Mouse (Mus musculus) kidney, adult 18-20 months (tissue): Measurements from ENCODE around the gene Mfsd11.

ENCODE experiments used
- DNase-seq: peaks from one replicate; pipeline ENCODE4 v3.0.0; 2021

Mfsd11 gene

DNA sequence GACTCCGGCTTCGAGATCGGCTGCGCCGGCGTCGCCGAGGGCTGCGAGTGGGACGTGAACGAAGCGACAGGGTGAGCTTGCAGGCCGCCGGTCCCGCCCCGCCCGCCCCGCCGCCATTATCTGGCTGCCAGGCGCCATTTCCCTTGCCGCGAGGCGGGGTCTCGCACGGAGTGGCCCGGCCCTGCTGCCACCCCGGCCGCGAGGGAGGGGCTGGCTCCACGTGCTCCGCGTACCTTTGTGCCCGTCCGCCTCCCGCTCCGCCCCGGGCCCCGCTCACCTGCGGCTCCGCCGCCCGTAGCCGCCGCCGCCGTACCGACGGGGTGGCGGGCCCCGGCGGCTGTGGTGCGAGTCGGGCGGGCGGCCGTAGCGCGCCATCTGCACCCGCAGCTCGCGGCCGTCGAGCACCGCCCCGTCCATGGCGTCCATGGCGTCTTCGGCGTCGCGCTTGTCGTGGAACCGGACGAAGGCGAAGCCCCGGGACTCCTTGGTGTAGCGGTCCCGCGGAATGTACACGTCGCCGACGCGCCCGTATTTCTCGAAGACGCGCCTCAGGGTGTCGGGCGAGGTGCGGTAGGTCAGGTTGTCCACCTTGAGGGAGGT is at the start of gene Mfsd11:
Gene Mfsd11 (plus strand): TSS at position 150 of the 600 bp plus-strand sequence.
- peak; percentile 84 for DNase-seq

DNA sequence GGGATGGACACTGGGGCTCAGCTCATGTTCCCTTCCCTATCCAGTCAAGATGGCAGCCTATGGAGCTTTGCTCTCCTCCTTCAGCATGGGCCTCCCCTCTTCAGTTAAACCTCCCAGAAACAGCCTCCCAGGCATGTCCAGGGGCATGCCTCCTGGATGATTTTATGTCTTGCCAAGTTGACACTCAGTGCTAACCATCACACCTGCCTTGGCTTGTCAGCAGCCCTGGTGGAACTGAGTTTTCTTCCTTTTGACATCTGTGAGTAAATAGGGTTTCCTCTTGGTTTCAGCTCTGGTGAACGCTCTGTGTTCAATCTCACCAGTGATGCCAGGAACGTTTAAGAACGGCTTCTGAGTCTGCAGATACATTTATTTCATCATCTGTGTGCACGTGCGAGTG is 49.5 kb upstream of the Mfsd11 start:
- DNase-seq: no peak

DNA sequence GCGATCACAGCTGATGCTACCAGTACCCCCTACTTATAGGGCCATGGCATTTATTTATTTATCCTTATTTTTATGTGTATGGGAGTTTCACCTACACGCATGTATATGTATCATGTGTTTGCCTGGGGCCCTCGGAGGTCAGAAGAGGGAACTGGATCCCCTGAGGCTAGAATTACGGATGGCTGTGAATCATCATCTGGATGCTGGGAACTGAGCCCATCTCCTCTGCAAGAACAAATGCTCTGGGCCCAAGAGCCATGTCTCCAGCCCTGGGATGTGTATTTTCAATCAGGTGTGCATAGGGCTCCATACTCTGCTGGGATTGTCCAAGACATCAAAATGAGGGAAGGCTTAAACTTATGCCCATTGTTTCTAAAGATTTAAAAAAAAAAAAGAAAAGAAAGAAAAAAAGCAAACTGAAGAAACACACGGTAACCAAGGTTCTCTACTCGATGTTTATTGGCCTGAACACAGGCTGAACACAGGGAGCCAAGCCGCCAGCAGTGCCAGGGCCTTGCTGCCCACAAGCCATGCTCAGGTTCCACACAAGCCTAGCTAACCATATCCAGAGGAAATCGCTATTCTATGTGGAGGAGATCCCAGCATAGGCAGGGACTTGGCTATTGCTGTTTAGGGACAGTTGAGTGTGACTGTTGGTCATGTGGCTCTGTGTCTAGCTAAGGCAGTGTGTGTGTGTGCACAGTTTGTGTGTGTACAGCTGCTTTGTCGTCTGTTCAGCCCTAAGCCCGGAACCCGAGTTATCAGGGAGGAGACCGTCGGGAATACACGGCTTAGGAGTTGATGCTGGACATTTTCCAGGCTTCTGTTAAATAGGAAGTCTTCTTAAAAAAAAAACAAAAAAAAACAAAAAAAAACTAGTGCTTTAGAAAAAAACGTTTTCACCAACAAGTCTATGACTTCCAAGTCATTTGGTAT is 45.8 kb upstream of the Mfsd11 start:
- no peak for DNase-seq

DNA sequence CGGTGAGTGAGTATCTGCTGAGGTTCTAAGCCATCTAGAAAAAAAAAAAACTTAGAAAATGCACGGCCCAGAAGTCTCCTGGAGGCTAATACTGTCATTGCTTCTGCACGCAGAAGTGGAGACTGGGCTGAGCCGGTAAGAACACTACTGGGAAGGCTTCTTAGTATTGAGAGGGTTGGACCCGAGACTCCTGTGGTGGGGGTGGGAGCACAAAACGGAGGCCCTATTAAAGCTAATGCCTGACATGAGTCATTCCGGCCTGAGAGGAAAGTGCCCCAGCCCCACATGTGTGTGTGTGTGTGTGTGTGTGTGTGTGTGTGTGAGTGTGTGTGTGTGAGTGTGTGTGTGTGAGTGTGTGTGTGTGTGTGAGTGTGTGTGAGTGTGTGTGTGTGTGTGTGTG is 45.1 kb upstream of the Mfsd11 start:
- DNase-seq: no peak

DNA sequence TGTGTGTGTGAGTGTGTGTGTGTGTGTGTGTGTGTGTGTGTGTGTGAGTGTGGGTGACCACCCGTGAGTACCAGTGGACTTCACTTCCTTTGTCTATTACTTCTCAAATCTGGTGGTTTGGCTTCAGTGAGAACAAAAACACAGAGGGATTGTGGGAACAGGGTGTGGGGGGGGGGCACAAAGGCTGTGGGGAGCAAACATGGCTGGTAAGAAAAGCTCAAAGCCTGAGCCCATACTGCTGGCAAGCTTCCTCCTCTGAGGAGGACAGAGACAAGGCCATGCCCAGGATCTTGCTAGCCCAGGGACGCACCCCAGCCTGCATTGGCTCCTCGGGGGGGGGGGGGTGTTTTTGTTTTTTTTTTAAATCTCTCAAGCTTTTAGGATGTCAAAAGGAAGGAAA is 44.7 kb upstream of the Mfsd11 start:
- no peak for DNase-seq

DNA sequence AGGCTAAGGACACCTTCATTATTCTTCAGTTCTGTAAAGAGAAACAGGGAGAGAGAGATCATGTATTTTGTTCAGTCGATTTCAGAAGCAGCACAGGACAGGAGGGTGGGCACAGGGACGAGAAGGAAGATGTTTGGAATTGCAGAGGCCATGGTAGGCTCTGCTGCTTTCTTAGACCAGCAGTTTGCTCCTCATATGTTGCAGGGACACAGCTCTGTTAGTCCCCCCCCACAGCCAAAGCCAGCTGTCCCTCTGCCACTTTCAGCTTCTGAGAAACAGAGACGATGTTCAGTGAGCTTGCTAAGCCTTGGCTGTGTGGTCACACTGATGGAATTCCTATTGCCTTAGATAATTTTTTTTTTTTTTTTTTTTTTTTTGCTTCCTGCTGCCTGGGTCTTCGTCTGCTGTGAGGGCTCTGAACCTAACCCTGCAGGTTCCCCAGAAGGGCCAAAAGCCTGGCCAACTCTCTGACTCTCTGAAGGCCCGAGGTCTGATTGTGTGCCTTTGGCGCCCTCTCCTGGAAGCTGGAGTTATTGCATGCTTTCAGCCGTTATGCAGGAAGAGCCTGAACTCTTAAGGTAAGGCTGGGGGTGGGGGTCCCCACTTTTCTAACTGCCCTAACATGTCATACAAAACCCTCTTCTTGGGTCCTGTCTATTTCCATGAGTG is 44.2 kb upstream of the Mfsd11 start:
- peak; percentile 89 for DNase-seq

DNA sequence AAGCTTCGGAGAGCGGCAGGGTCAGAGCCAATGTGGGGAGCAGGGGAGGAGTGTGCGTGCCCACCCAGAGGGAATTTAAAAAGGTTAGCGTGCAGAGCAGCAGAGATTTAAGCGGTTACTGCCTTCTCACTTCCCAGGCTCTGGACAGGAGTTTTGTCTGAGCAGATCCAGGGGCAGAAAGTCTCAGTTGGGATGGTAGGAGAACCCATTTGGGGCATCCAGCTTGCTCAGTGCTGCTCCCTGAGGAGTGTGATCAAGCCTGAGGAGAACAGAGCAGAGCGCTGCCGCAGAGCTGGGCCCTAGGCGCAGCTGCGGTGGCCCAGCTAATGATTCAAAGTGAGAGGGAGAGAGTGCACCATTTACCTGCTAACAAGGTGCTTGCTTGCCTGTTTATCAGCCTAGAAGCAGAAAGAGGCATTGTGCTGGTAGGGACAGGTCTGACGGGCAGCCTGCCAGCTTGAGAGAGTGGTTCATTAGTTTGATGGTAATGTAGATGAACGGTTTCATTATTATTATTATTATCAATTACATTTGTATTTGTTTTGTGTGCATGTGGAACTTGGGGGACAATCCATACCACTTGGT is 43.3 kb upstream of the Mfsd11 start:
- DNase-seq: no peak

DNA sequence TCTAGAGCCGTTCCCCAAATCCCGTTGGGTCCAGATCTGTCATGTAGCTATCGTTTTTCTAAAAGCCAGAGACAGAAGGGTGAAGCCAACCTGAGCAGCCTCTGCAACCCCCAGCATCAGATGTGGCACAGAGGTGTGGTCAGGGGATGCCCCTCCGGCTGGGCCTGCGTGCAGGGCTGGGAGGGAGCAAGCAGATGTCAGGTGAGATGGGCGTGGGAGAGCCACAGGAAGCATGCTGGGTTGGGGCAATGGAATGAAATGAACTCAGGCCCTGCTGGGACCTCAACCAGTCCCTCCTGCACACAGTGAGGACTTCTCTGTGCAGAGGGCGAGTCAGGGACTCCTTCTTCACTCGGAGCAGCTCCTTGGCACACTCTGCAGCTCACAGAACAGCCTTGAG is 42.7 kb upstream of the Mfsd11 start:
- DNase-seq: no peak

DNA sequence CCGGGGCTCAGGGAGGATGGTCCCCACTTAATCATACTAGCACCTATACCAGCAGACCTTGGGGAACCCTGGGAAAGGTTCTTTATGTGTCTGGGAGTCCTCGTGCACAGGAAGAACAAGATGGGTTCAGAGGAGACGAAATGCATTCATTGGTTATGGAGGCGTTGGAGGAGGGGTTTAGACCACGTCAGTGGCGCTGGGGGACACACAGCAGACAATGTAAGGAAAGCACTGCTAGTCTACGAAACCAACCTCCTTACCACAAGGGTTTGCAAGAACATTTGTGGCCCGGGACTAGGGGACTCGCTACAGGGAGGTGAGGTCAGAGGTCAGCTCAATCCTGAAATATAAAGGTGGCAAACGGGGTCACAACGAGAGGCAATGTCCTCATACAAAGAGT is 41.7 kb upstream of the Mfsd11 start:
- no peak for DNase-seq

DNA sequence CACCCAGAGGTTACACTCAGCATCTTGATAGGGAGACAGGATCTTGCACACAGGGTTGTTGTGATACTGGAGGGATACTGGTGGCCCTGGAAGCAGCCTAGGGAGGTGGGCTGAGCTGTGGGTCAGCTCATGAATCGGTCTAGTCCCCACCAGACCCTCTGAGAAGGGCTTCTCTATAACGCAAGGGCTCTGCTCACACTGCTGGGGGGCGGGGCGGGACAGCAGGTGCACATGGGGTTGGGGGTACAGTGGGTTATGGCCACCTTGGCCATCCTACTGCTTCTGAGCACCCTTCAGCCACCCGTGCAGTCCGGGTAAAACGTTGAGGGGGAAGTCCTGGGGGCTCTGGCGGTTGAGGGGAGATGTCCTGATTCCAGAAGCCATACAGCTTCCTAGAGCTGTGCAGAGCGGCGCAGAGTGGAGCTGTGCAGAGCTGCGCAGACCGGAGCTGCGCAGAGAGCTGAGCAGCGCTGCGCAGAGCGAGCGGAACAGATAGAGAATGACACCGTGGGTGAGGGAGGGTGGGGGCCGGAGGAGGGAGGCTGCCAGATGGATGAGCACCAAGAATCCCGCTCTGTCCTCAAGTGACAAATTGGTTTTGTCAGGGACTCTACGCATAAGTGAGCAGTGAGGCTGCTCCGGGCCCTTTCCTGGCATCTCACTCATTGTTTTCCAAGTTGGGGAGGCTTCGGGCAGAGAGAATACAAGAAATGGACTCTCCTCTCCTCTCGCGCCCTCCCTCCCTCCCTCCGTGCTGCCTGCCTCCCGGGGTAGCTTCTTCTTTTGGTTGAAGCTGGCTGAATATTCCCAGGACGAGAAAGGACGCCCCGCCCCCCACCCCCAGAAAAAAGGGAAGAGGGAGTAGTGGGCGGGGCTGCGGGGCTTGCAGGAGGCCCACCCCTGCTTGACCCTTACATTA is 41.0 kb upstream of the Mfsd11 start:
- DNase-seq: peak; percentile 37

DNA sequence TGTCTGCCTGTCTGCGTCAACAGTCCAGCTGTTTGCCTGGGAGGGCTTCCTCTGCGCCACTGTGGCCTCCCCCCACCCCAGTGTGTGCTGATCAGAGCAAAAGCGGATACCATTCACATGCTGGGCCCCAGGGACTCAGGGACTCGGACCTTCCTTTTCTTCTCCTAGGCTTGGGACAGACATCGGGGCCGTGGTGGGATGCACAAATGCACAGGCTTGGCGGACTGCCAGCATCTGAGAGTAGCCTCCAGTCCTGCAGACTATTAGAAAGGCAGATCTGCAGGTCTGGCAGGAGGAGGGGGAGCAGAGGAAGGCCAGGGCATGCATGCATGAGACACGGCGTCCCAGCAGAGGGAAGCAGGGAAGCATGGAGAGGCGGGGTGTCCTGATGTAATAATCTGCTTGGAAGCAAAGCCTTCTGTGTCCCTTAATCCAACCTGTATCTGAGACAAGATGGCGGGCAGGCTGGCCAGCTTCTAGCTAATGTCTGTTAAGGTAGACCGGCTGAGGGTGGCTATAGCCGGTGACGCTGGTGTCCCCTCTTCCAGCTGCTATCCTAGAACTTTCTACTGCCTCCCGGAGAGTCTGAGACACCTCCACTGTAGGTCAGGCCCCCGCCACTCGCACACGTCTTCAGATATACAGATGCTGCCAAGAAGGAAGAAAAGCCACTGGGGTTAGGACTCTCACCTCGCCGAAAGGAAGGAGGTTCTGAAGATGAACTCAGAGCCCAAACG is 39.3 kb upstream of the Mfsd11 start:
- no peak for DNase-seq

DNA sequence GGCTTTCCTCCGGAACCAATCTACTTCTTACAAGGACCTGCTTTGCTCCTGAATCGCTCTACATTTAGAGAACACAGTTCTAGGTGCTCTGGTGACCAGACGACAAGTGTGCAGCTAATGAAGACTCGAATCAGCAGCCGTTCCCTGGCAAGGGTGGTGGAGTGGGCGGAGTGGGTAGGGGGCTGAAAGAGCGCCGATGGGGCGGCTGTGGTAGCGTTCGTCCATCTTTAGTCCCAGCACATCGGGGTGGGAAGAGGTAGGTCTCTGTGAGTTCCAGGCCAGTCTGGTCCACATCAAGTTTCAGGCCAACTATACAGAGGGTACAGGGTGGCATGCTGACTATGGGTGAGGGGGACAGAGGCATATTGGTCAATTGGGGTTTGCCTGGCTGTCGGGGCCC is 38.6 kb upstream of the Mfsd11 start:
- no peak for DNase-seq

DNA sequence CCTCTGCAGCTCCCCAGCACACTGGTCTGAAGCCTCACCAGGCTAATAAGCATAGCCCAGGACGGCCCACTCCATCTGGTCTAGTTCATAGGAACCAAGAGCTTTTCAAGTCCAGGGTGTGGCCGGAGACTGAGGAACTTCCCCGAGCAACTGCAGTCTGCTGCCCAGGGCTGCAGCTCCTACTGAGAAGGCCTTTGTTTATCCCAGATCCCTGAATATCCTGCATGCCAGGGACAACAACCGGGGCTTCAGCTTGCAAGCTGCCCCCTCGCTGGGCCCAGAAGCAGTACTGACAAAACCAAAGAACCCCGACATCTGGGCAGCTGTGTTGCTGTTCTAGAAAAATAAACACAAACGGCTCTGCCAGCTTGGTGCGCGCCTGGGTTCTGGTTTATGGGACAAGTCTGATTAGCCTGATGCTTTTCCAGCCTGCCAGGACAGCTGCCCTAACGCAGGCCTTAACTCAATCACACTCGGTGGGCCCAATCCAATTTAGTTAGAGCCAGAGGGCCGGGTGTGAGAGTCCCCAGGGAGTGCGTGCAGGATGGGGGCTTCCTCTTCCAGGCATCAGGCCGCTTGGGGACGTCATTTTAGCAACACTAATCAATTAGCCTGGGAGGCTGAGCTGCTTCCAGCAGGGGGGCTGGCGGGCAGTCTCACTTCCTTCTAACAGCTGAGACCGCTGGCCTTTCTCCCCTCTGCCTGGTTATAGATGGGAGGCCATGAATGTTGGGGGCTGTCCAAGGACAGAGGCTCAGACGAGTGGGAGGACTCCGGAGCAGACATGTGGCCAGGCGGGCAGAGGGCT is 38.0 kb upstream of the Mfsd11 start:
- DNase-seq: peak; percentile 43

DNA sequence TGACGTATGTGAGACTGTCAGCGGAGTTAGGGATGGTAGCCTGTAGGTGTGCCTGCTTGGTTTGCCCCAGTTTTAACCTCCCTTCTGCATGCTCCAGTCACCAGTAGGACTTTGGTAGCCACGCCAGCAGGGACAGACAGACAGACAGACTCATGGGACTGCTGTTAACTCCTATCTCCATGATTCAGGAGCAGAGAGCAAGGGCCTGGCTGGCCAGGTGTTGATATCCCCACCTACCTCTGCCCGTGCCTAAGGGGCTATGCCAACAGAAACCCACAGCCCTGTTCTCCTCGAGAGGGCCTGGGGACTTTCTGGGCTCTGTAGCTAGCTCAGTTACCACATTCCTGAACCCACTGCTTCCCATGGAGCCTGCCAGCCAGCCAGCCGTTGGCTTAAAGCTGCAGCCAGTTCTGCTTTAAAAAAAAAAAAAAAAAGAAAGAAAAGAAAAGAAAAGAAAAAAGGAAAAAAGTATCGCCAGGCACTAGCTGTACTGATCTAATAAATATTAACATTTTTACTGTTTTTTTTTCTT is 37.3 kb upstream of the Mfsd11 start:
- no peak for DNase-seq

DNA sequence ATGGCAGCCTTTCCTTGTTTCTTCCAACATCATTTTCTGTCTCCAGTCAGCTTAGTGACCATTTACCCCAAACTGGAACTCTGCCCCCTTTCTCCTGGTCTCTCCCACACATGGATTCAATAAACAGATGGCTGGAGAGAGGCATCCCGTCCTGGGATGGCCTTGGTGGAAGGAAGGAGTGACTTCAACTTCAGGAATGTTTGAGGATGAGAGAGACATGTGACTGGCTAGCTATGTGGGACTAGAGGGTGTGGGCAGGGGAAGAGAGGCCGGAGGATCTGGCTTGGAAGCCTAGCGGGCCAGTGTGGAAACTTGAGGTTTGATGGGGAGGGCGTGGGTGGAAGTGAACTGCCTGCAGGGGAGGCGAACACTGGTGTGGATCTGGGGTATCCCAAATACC is 35.5 kb upstream of the Mfsd11 start:
- no peak for DNase-seq

DNA sequence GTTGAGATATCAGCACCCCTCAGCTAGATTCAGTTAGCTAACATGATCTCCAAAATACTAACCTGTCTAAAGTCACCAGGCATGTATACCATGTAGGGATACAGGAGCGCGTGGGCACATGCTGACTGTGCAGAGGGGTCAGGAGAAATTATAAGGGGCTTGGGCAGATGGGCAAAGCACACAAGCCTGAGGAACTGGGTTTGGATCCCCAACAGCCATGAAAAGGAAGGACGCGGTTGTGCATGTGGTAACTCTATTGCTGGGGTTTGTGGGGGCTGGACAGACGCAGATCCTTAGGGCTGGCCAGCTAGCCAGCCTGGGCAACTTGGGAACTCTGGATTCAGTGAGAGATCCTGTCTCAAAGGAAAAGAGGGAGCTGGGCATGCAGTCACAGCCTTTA is 34.7 kb upstream of the Mfsd11 start:
- DNase-seq: no peak

DNA sequence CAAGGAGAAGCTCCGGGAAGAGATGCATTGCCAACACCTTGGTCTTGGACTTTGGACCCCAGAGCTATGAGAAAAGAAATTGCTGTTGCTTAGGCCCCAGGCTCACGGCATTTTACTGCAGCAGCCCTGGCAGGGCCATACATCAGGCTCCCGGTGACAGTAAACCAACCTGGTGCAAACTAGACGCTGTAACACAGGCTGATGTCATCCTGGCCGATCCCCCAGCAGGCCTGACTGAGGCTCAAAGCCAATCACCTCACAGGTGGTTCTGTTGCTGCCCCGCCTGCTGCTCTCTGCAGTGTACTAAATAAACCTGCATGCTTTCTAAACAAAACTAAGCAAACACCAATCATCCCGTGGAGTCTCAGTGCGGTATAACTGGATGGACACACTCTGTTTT is 33.5 kb upstream of the Mfsd11 start:
- DNase-seq: no peak

DNA sequence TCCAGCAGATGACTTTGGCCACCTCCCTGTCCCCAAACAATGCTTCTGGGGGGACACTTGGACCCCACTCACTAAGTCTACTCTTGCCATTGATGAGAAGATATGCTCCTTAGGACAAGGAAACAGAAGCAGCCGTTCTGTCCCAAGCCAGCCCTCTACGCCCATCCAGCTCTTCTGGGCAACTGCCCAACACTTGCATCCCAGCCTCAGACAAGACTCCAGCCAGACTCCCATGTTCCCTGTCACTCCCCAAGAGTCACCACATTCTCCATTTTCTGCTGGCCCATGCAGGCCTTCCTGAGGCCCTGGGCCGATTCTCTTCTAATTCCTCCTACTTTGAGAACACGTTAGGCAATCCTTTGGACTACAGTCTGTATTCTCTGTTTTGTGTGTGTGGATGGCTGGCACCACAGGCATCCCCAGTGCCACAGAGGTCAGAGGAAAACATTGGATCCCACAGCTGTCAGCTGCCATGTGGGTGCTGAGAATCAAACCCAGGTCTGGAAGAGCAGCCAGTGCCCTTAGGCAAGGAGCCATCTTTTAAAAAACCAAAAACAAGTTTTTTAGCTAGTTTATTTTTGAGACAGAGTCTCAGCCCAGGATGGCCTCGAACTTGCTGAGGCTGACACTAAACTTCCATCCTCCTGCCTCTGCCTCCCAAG is 32.2 kb upstream of the Mfsd11 start:
- DNase-seq: no peak

DNA sequence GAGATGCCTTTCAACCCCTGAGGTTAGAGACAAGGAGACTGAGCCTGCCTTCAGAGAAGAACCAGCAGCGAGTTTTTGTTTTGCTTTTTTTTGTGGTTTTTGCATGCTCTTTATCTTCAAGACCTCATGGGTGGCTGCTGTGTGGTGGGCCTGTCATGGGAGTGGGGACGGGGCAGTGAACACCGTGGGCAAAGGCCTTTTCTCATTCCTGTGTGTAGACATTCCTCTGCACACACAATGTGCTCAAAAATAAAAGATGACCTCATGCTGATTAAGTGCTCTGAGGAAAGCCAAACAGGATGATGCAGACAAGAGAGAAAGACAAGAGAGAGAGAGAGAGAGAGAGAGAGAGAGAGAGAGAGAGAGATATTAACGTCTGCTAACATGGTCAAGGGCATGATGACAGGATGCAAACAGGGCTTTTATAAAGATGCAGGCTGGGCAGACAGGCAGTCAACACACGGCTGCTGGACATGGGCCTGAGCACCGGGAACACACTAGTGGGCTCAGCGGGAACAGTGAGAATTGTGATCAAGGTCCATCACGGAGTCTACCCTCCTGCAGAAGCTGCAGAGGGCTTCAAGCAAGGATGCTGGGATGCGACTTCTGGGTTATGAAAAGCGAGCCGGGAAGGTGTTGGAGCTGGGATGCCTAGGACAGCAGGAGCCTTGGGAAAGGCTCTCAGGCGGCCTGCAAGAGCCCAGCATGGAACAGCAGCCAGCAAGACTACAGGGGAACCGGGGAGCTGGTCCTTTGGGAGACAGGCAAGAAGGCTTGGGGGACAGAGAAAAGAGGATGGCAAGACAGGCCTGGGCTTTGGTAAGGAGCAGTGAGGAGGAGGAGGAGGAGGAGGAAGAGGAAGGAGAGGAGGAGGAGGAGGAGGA is 30.9 kb upstream of the Mfsd11 start:
- no peak for DNase-seq
